9 mouse cellular contexts compared by ENCODE assay signal in the genomic region with DNA sequence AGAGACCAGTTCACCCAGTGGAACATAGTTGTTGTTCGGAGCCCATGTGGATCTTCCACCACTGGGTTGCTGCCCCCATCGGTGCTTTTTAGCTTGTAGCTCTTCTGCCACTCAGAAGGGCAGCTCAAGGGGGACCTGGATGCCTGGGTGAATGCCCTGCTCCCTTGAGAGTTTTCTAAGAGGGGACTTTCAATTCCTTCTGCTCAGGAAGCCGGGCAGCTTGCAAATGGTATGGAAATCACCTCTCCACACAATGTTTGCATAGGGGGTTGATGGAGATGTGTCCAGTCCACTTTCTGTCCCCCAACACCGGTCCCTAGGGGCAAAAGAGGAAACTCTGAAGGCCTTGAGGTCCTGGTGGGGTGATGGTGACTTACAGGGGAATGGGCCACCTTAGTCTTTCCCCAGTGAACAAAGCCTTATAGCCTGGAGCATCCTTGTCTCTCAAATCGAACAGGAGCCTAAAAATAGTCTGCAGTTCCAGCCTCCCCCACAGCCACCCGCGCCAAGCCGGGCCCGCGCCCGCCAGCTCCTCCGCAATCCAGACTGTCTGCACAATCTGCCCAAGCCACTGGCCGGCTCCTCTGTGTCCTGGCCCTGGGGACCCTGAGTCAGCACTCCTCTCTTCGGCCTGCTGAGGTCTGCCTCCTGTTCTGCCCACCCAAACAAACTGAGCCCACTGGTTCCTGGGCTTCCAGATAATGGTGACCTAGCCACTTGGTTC. TPM values are rescaled to one million over a fixed set of nuclear protein-coding genes. Genes with fewer than 3 reads are reported as not detected.
DNase-seq lines count a peak whose midpoint lies in the region; ATAC-seq lines count a peak whose summit lies in the region.
"Had no signal": no experiment of that assay in that cellular context is flagged by ENCODE, and none has a peak within 500 bp of the region (broad histone marks: within the 10 kb centered on the region; RNA-seq: fewer than 3 reads in every experiment).

No protein-coding gene starts in this region.

- no peaks in the 10 kb centered on the region for H3K9me3 ChIP-seq in liver, embryonic 11.5 days (ENCODE audit: control insufficient read depth, low read length)

- ATAC-seq in liver, embryonic 11.5 days (replicated peaks; ENCODE audit: low FRiP score): no peak
- ATAC-seq in megakaryocyte progenitor cell, adult 5-6 weeks (replicated peaks; ENCODE audit: poor library complexity): no peak

- H3K4me3 ChIP-seq in liver, embryonic 11.5 days (ENCODE audit: low read depth, low read length): no peak overlapping the region

- no peak overlapping the region for H3K9ac ChIP-seq in liver, embryonic 11.5 days (ENCODE audit: low read depth, low read length)

- intact Hi-C loops in gastrocnemius, postnatal 14 days (cut with DNase I; ENCODE audit: low total_unique reads): no loop called here

- WGBS in liver, embryonic 11.5 days: 70% methylated on average over 14 of the region's 14 CpGs

- DNase-seq in gastrocnemius, adult 18-20 months (ENCODE audit: low spot score): peak; percentile 72
- no peak for DNase-seq in gastrocnemius, postnatal 4 days (ENCODE audit: low spot score in 2 of 2)
- DNase-seq in adrenal gland, postnatal 36 days: peak; percentile 40 to 47
- DNase-seq in gastrocnemius, postnatal 14 days: peak; percentile 73
- peak; percentile 57 to 76 for DNase-seq in left cerebral cortex, adult 8-10 months (ENCODE audit: low spot score in 2 of 2)
- DNase-seq in liver, embryonic 11.5 days (ENCODE audit: low spot score): no peak
- DNase-seq in adipocyte (ENCODE audit: low spot score): no peak

- peaks cover 2% of the 10 kb centered on the region; the same call in 1 of the 2 replicates for H3K4me1 ChIP-seq in liver, embryonic 11.5 days (replicated peaks; ENCODE audit: control insufficient read depth, insufficient read depth, low read length)

- no peaks in the 10 kb centered on the region for H3K27me3 ChIP-seq in liver, embryonic 11.5 days (replicated peaks; ENCODE audit: control insufficient read depth, insufficient read depth, low read length)

- H3K27ac ChIP-seq in liver, embryonic 11.5 days (ENCODE audit: low read depth, low read length): no peak overlapping the region

- H3K4me2 ChIP-seq in liver, embryonic 11.5 days: no peak overlapping the region

- H3K36me3 ChIP-seq in liver, embryonic 11.5 days (ENCODE audit: control insufficient read depth, insufficient read depth, low read length): no peaks in the 10 kb centered on the region

RNA-seq across cellular contexts. Expression of a gene that starts 27.5 kb away (rescaled TPM):
- 10 to 100 TPM; 10.6 to 13.0 TPM for total RNA-seq in gastrocnemius, adult 18-20 months (2021)
- 10 to 100 TPM; 10.4 to 12.6 TPM for total RNA-seq in gastrocnemius, postnatal 4 days (2021)
- 10 to 100 TPM in 1 of 2 experiments, 1 to 10 TPM in 1; 7.5 to 22.3 TPM for total RNA-seq in adrenal gland, postnatal 36 days (2021)
- 10 to 100 TPM; 16.8 to 21.0 TPM for total RNA-seq in gastrocnemius, postnatal 14 days (2021)
- 100 to 1,000 TPM; 131 to 159 (median 145) TPM for total RNA-seq in left cerebral cortex, adult 8-10 months (2022)
- 0.19 and 0.34 TPM in 2 replicates for polyA plus RNA-seq in liver, embryonic 11.5 days (2014; fragmentation: Nextera tagmentation; extraction: Ambion mirVana)
- 0.10 and 0.27 TPM in 2 replicates for total RNA-seq in megakaryocyte progenitor cell, adult 5-6 weeks (2015)
- 0.04 and 0.61 TPM in 2 replicates for total RNA-seq in megakaryocyte progenitor cell, adult 5-6 weeks (2017)

RNA-seq across cellular contexts. Expression of a gene that starts 38.8 kb away (rescaled TPM):
- total RNA-seq in gastrocnemius, adult 18-20 months (2021): under 1 TPM; 0.24 to 0.34 TPM
- total RNA-seq in gastrocnemius, postnatal 4 days (2021): 1 to 10 TPM; 5.4 TPM
- 1,000 to 10,000 TPM; 6,616 to 8,202 TPM for total RNA-seq in adrenal gland, postnatal 36 days (2021)
- under 1 TPM in 1 of 2 experiments, not detected in 1; 0.98 TPM for total RNA-seq in gastrocnemius, postnatal 14 days (2021)
- total RNA-seq in left cerebral cortex, adult 8-10 months (2022): 1 to 10 TPM; 1.6 to 5.0 (median 2.9) TPM
- 0.10 TPM in 1 of 2 replicates, not detected in the other for polyA plus RNA-seq in liver, embryonic 11.5 days (2014; fragmentation: Nextera tagmentation; extraction: Ambion mirVana)
- total RNA-seq in megakaryocyte progenitor cell, adult 5-6 weeks (2015): 0.15 and 0.47 TPM in 2 replicates
- 0.30 and 1.2 TPM in 2 replicates for total RNA-seq in megakaryocyte progenitor cell, adult 5-6 weeks (2017)
- total RNA-seq: liver, adult 2 months had no signal
- polyA plus RNA-seq: liver, adult 2 months had no signal

RNA-seq across cellular contexts. Expression of a gene that starts 56.6 kb away (rescaled TPM):
- 10 to 100 TPM; 87.4 to 95.1 TPM for total RNA-seq in gastrocnemius, adult 18-20 months (2021)
- total RNA-seq in gastrocnemius, postnatal 4 days (2021): 10 to 100 TPM; 47.4 to 51.5 TPM
- 10 to 100 TPM; 68.5 to 87.0 TPM for total RNA-seq in adrenal gland, postnatal 36 days (2021)
- 10 to 100 TPM; 52.3 to 55.3 TPM for total RNA-seq in gastrocnemius, postnatal 14 days (2021)
- total RNA-seq in left cerebral cortex, adult 8-10 months (2022): 100 to 1,000 TPM; 109 to 132 (median 111) TPM
- 92.3 and 93.3 TPM in 2 replicates for polyA plus RNA-seq in liver, embryonic 11.5 days (2014; fragmentation: Nextera tagmentation; extraction: Ambion mirVana)
- 72.7 and 78.4 TPM in 2 replicates for total RNA-seq in megakaryocyte progenitor cell, adult 5-6 weeks (2015)
- total RNA-seq in megakaryocyte progenitor cell, adult 5-6 weeks (2017): 14.2 and 16.1 TPM in 2 replicates

Comparison
In these comparisons a context has a peak if more than half of its experiments do, and no peak if none do; other contexts are left out.
1. DNase-seq: peak in gastrocnemius, adult 18-20 months (single experiment), adrenal gland, postnatal 36 days (2 of 2), gastrocnemius, postnatal 14 days (single experiment) and left cerebral cortex, adult 8-10 months (2 of 2); none in gastrocnemius, postnatal 4 days (0 of 2), liver, embryonic 11.5 days (single experiment) and adipocyte (single experiment).
2. RNA of a gene that starts 27.5 kb away (total RNA-seq): 131 to 159 TPM in left cerebral cortex, adult 8-10 months, 7.5 to 22.3 TPM in adrenal gland, postnatal 36 days, 16.8 to 21.0 TPM in gastrocnemius, postnatal 14 days, 10.6 to 13.0 TPM in gastrocnemius, adult 18-20 months and 10.4 to 12.6 TPM in gastrocnemius, postnatal 4 days; 0.04 to 0.61 TPM in megakaryocyte progenitor cell, adult 5-6 weeks; every median in the first group is over 4 times any median in the second.
3. RNA of a gene that starts 38.8 kb away (total RNA-seq): 6,616 to 8,202 TPM in adrenal gland, postnatal 36 days; 5.4 TPM in gastrocnemius, postnatal 4 days, 1.6 to 5.0 TPM in left cerebral cortex, adult 8-10 months, 0.15 to 1.2 TPM in megakaryocyte progenitor cell, adult 5-6 weeks, 0.98 TPM in gastrocnemius, postnatal 14 days and 0.24 to 0.34 TPM in gastrocnemius, adult 18-20 months; every median in the first group is over 1,000 times any median in the second.